Mouse (Mus musculus): ENCODE results near the gene Ccdc134.

The Ccdc134 gene

GRCm38 (mm10) chr15:82170437-82171377 is 43.0 kb downstream of the Ccdc134 start:
- no peak for DNase-seq (ENCODE audit: low spot score)

DNA sequence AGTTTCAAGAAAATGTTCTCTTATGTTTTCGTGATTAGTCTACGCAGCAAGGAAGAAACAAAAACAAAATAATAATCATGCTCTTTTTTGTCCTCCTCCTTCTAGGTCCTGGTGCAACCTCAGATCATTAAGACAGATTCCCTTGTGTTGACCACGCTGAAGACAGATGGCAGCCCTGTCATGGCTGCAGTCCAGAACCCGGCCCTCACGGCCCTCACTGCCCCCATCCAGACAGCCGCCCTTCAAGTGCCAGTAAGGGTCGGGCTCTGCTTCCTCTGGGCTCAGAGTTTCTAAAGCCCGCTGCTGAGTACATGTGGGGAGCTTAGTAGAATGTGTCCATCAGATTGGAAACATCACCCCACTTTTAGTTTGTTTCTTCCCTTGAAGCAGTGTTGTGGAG is 44.9 kb downstream of the Ccdc134 start:
- DNase-seq (ENCODE audit: low spot score), result no peak

- DNase-seq (ENCODE audit: low spot score), result no peak
These were observed 47.4 kb downstream of the Ccdc134 start for GRCm38 (mm10) chr15:82175091-82175490.

DNA sequence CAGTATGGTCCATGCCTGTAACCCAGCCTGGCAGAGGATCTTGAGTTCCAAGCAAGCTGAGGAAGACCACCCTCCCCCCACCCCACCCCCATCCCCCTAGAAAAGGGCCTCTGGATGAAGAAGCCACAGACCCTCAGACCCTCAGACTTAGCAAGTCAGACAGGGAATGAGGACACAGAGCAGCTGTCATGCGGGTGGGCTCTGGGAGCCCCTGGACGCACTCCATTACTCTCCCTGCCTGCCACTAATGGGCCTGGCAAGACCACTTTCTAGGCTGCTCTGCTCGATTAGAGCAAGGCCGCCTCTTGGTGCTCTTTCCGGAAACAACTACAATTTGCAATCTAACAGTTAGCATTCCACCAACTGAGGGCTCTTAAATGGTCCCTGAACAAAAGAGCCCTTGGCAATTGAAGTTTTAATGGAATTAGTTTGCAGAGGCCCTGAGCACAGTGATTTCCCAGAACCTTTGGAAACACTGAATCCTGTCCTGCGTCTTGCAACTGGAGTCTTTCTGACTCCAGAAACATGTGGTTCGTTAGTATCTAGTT is 50.1 kb downstream of the Ccdc134 start:
- DNase-seq (ENCODE audit: low spot score), result no peak

GRCm38 (mm10) chr15:82181131-82181530 is 53.4 kb downstream of the Ccdc134 start:
- DNase-seq (ENCODE audit: low spot score), result no peak

DNA sequence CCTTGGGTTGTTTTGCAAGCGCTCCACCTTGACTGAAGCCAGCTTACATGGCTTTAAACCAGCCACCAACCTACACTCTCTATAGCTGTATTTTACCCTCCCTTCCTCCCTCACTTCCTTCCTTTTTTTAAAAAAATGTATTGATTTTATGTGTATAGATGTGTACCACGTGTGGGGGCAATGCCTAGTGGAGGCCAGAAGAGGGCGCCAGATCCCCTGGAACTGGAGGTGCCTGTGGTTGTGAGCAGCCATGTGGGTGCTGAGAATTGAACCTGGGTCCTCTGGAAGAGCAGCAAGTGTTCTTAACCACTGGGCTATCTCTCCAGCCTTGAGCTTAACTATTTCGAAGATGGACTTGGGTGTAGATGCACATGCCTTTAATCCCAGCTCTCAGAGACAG is 54.6 kb downstream of the Ccdc134 start:
- no peak for DNase-seq (ENCODE audit: low spot score)

DNA sequence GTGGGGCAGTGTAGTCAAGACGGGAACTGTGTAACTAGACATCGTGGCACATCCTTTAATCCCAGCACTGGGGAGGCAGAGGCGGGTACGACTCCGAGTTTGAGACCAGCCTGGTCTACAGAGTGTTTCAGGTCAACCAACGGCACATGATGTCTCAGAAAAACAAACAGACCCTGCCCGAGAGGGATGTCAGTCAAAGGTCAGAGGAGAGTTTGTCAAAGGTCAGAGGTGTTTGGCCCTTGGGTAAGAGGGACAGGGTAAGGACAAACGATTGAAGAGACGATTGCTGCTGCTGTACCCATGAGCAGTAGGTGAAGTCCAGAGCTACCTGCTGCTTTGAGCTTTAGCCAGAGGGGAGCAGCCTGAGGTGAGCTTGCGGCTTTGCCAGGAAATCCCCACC is 55.9 kb downstream of the Ccdc134 start:
- DNase-seq (ENCODE audit: low spot score), result no peak

- DNase-seq (ENCODE audit: low spot score), result peak; percentile 30
These were observed 56.5 kb downstream of the Ccdc134 start for GRCm38 (mm10) chr15:82184183-82184582.

DNA sequence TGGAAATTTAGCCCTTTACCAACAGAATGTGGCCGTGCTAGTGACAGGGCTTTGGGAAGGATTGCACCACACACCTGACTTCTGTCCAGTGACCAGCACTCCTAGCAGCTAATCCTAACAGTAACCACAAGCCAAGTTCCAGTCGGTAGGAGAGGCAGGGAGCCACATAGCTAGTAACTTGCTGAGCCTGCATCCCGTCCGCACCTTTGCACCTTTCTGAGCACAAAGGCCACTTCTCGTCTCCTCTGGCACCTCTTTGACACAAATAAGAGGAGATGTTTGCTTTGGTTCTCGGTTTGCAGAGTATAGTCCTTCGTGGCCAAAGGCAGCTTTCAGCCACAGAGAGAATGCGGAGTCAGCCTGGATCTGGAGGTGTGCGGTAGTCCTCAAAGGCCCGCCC is 56.9 kb downstream of the Ccdc134 start:
- DNase-seq (ENCODE audit: low spot score), result no peak

GRCm38 (mm10) chr15:82185062-82185783 is 57.5 kb downstream of the Ccdc134 start:
- no peak for DNase-seq (ENCODE audit: low spot score)

DNA sequence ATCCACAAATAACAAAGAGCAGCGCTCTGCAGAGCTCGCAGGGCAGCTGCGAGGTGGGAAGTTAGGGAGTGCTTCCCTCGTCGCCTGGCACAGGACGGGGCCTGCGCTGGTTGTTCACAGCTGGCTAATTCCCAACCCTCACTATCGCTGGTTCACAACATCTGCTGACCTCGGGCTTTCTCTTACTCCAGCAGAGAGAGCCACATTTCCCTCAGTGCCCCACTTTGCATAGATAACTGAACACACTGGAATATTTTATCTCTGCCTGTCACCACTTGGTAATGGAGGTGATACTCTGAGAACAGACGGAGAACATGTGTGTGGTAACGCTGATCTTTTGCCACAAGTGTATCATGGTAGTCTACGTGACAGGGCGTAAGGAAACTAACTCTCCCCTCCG is 58.4 kb downstream of the Ccdc134 start:
- DNase-seq (ENCODE audit: low spot score), result no peak

DNA sequence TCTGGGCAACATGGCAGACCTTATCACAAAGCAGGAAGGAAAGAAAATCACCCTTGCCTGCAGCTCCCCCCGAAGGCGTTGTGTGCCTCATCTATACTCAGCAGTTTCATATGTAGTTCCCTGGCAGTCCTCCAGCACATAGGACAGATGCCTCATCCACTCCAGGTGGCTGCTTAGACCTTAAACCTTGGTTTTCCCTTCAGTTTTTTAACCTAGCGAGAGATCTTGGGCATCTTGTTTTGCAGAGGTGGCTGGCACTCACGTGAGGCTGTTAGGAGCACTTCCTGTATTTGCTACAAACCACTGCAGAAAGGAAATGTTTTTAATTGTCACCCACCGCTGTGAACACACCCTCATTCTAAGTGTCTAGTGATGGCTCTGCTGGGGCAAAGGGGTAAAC is 59.2 kb downstream of the Ccdc134 start:
- no peak for DNase-seq (ENCODE audit: low spot score)

- no peak for DNase-seq (ENCODE audit: low spot score)
These were observed 59.7 kb downstream of the Ccdc134 start for GRCm38 (mm10) chr15:82187401-82187800.

- no peak for DNase-seq (ENCODE audit: low spot score)
These were observed 60.2 kb downstream of the Ccdc134 start for GRCm38 (mm10) chr15:82187924-82188323.

- peak; percentile 69 for DNase-seq (ENCODE audit: low spot score)
These were observed 60.9 kb downstream of the Ccdc134 start for GRCm38 (mm10) chr15:82188481-82189240.
